Mouse (Mus musculus) T-cell, adult 2 months (primary cell): ENCODE measurements around the gene Gsap.
"Not testable (repeated sequence)": the region's sequence is repeated elsewhere in the genome, so short reads cannot be mapped to it uniquely, and the experiment has no call there.

Experiments used
- DNase-seq: peaks from one replicate; pipeline ENCODE4 v3.0.0; 2022; ENCODE audit warnings: low spot score

The Gsap gene

DNA sequence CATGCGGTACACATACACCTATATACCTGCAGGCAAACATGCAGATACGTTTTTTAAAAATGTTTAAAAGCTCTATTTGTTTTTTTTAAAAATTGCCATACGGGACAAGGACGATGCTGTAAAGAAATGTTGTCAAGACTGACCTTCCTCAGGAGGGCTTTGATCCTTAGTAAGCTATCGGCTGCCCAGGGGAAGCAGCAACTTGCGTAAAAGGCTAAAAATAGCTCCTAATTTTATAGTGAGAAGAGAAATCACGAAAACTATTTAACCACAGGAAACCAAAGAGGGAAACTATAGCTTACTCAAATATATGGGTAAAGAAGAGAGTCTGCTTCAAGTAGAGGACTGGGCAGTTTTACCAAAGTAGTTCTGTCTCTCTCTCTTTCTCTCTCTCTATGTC is 74.7 kb downstream of the Gsap start:
- no peak for DNase-seq

DNA sequence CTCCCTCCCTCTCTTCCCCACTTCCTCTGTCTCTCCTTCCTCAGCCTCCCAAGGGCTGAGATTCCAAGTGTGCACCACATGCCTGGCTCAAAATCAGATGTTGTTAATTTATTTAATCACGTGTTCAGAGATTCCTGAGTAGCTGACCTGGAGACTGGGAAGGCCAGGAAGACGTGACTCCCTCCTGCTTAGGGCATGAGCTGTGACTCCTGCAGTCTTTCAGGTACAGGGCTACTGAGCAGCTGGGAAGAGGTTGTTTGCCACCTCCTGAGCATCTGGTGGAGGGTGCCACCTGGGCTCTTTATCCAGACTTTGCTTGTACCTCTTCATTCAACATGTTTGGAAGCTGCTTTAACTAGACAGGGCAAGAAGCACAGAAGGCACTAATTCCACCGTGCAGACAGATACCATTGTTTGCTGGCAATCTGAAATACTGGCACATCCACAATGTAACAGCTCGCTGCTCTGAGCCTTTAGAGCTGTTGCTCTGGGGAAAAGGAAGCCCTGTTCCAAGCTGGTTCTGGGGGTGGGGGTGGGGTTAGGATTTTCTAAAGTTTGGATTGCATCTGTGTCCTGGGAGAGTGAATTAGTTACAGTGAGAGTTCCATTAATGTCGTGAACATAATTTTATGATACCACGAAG is 75.3 kb downstream of the Gsap start:
- no peak for DNase-seq

DNA sequence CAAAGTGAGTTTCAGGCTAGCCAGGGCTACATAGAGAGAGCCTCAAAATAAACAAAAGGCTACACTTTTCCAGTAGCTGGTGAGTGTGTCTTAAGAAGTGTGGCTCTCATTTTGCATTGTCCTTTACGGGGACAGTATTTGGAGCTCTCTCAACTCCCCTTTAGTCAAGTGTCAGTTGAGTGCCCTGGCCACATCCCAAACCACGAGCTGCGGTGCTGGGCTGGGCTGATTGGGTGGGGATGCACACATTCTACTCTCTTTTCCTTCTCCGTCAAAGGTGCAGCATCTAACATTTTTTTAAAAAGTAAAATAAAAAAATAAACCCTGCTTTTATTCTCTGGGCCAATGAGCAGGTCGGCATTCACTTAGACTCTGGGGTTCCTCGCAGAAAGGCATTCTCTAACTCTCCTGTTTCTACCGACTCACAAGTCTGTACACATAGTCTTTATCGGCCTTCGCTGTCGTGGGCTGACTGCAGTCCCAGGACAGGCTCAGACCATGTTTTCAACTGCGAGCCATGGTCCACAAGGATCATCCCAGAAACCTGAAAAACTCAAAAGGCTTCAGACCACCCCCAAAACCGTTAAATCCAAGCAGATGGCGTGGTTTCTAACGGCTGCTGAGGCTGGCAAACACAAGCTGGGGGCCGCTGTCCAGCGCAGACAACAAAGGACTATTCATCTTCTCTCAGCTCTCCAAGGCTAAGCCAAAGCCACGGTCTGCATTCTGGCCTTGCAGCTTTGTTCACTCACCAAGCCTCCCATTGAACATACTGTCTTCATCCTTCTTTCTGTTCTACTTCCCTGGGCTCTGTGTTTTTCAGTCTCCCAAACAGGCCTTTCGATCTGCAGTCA is 77.4 kb downstream of the Gsap start:
- DNase-seq: no peak

DNA sequence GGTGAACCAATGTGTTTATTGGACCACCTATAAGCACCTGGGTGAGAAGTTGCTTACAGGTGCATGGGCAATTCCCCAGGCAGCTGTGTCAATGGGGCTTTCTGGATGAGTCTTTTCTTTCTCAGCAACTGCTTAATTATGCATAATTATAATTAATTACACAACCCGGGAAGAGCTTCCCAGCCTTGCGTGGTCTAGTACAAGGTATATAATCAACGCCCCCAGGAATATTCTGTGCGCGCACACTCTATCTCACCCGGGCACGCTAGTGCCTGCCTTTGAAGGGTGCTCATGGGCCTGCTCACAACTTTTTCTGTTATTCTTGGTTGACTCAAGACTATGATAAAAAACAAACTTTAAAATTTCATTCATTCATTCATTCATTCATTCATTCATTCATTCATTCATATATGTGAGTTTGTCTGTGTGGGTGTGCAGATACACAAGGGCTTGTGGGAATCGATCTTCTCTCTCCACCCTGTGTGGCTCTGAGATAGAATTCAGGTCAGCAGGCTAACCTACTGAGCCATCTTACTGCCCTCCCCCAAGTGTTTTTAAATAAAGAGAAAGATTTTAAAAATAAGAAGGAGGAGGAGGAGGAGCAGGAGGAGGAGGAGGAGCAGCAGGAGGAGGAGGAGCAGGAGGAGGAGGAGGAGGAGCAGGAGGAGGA is 78.4 kb downstream of the Gsap start:
- DNase-seq: no peak

DNA sequence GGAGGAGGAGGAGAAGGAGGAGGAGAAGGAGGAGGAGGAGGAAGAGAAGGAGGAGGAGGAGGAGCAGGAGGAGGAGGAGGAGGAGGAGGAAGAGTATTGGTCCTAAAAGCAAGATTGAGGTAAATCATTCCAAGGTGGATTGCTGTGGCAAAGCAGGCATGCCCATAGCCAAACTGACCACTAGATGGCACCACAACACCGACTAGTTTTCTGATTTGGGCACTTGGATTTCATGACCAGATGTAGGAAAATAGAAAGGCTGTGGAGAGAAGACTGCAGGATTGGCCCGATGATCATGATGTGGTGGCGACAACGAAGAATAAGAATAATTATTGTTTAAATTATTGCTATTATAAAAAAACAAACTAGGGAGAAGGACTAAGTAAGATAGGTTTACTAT is 79.0 kb downstream of the Gsap start:
- peak; percentile 65 for DNase-seq

DNA sequence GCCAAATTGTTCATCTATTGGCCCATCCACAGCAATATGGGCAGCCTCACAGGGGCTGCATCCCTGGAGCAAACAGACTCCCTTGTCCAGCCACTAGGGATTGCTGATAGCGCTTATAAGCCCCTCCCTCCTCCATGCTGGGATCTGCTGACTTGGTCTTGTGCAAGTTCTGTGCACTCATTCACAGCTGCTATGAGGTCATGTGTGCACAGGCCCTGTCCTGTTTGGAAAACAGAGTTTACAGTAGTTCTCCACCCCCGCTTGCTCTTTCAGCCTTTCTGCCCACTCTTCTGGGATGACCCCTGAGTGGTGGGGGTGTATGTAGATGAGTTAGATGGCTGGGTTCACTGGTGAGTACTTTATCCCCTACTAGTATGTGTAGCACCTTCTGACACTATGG is 81.0 kb downstream of the Gsap start:
- no peak for DNase-seq

DNA sequence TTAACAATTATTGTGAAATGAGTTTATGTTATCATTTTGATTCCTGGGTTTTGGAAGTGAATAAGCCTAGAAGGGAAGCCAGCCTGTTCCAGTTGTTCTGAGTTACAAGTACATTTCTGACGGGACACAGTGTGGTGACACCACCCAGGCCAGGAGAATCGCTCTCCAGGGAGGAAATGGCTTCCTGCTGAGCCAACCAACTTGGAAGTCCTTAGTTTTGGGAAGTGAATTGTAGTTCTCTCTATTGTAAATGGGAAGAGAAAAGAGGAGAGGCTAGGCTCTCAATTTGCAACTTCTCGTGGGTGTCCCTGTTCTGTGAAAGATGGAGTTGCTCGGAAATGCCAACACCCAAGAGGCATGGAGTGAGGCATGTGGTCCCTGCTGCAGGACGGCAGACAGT is 83.4 kb downstream of the Gsap start:
- DNase-seq: no peak

DNA sequence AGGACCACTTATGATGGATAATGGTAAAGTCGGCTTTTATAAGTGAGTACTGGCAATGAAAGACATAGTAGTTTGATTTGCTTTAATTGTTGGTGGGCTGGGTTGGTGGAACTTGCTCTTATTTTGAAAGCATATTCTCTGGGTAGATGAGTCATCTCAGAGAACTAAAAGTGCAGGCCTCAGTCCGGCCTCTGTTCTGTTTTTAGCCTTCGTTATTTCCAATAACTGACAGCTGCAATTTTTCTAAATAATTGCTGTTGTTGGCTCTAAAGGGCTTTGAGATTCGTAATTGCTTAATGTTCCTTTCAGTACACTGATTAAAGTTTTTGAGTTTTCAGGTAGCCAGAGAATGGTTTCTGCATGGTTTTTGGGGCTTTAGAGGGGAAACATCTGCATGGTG is 84.7 kb downstream of the Gsap start:
- DNase-seq: no peak

DNA sequence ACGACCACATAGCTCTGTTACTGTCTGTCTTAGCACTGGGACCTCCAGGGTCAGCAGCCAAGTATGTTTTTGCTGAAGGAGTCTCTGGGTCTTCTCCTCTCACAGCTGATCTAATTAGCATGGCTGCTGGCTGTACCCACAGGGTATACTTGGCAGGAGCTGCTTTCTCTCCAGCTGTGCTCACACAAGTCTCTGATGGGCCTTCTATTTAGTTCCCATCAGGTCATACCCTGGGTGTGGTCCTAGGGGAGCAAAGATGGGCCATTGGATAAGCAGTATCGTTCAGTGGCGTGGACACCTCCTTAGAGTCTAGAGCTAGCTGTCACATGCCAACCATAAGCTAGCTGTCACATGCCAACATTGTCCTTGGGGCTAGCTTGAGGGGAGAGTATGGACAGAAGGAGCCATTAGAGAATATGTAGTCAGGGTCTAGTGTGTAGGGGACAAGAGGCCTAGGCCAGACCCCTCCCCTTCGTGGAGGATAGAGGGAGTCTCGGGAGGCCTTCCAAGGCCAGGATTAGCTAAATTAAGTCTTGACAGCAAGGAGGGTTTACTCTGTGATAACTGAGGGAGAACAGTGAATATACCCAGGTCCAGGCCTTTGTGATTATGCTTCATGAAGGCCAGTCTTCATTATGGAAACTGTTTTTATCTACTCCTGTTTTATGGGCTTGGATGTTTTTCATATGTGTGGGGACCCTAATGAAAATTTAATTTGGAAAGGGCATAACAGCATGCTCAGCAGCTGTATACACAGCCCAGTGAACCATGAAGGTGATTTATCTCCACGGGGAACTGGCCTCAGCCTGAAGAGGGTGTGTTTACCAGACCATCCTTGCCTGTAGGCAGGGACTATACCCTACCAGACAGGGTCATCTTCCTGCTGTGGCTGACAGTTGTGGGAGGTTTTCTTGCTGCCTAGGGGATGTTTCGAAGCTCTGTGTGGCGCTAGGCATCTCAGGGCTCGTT is 85.6 kb downstream of the Gsap start:
- DNase-seq: no peak

DNA sequence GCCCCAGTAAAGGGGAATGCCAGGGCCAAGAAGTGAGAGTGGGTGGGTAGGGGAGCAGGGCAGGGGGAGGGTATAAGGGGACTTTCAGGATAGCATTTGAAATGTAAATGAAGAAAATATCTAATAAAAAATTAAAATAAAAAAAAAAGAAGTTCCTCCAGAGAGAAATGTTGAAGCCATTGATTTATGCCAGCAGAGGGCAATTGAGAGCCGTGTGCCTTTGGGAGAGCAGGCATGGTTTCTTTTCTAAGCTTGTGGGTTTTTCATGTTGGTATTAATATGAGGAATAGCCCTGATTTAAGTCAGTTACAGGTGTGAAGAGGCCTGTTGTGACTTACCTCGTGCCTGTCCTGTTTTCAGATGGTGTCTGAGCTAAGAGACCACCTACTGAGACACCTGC is 91.6 kb downstream of the Gsap start:
- not testable (repeated sequence) for DNase-seq

DNA sequence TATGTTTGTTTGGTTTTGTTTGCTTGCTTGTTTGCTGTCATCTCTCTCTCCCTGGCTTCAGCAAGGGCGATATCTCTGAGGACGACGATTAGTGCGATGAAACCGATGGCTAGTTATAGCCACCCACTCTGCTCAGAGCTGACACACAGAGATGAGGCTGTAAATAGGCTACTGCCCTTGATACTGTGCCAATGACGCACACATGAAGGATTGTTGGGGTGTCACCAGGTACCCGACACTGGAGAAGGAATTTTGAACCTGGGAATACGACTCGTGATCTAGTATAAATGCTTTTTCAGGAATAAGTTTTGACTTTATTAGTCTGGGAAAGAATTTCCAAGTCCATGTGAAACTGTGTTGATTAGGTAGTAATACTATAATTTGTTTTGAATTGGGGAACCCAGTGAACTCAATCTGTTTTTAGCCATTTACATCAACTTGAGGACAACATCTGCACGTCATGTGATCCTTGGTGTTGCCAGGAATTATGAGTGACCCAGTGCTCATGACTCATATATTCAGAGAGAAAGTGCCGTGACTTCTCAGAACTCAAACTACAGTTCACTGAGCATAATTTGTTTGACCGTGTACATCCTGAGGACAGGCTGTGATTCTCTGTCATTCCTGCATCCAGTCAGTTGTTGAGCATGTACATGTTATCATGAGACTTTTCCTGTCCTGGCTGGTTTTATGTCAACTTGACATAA is 97.5 kb downstream of the Gsap start:
- no peak for DNase-seq

DNA sequence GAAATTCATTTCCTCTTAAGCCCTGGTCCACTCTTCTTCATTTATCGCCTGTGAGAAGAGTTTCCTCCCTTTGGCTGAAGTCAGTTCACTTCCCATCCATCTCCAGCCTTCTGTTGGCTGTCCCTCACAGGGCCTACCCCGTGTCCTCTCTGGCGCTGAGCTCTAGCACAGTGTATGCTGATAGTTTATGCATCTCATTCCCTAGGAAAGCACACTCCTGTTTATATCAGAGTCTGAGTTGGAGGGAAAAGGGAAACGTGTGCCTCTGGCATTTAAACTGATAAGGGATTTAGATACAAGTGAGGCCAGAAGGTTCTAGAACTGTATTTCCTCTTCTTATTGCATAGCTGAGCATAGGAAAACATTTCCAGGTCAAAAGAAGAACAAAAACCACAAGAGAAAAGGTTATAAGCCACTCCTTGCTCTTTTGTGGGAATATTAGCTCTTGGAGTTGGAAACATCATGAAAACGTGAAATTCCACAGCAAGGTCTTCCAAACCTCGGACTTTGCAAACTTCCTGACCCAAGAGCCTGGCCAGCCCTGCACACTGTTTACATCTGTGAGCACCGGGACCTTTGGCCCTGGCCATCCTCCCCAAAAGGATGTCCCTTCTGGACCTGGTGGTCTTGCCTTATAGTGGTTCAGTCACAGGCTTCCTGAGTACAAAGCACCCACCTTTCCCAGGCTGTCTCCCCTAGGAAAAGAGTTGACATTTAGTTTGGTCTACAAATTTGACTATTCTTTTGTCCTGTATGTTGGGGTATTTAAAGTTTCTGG is 102.8 kb downstream of the Gsap start:
- no peak for DNase-seq

DNA sequence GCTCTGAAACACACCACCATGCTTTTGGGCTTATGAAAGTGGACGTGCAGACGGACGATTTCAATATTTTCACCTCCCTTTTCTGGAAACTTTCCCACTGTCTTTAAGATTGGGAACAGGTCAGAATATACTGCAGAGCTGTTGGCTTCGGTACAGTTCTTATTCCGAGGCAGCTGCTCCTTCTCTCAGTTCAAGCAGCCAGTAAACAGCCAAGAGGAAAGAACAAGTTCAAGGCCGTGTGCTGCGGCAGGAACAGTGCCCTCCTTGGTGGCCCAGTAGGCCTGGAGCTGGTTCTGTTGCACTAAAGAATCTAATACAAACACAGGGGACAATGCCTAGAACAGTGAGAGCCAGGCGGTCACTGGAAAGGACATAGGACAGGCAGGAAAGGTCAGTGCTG is 104.5 kb downstream of the Gsap start:
- no peak for DNase-seq

DNA sequence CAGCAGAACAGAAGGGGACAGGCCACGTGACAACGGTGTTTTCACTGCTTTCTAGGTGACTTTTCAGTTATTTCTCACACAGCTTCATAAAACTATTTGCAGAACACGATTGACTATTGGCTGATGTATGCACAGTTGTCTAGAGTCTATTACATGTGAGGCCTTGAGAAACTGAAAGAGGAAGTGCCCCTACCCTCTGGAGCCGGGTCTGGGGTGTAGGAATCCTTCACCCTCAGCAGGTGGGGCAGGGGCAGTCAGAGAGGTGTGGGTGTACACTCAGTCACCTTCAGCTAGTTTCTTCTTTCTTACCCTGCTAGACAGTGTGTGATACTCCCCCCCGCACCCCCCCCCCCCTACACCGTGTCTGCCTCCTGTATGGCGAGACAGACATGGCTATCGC is 109.6 kb downstream of the Gsap start:
- no peak for DNase-seq

DNA sequence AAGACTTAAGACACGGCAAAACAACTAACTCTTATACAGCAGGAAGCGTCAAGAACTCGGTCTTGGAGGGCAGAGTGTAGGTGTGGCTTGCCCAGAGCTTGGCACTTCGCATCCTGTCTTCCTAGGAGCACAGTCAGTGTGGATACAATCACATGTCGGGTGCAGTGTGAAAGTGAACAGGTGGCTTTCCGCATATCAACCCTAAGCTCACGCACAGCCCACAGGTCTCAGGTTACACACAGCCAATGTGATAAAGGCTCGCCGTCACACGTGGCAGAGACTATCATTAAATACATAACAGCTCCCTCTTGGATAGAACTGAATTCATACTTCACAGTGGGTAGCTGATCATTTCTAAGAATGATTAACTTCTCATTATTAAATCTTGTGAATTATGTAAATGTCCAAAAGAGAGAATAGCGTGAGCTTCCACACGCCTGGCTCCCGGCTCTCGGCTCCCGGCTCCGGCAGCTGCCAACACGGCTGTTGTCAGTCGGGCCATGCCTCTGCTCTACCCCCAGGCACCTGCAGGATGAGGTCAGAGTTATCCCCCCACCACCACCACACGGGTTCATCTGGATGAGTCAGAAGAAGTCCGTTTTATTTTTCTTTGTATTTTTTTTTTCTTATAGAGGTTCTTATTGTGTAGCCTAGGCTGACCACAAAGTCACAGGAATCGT is 113.2 kb downstream of the Gsap start:
- no peak for DNase-seq

DNA sequence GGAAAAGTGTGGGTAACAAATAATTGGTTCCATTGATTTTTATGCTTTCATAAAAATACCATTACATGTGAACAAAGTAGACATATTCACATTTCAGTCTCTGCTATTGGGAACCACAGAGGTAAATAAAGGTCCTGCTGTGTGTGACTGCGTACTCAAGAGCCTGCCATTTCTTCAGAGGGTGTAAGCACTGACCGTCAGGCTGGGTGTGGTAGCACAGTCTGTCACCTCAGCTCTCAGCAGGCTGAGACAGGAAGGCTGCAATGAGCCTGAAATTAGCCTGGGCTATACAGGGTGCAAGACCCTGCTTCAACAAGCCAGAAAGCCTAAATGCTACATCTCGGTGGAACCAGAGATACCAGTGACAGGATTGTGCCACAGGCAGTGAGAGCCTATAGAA is 114.0 kb downstream of the Gsap start:
- DNase-seq: no peak

DNA sequence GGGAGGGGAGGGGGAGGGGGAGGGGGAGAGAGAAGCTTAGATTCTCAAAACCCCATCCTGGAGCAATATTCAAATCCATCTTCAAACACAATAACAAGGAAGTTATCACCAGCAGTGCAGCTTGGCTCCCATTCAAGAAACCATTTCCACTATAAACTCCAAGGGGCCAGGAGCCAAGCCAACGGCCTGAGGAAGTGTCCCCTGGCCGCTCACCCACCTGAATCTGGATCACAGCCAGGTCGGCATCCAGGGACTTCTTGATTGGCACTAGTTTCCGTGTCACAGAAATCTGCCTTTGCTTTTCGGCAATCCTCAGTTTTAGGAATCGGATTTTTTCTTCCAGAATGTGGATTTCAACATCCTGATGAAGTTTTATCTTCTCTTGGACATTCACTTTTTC is 115.0 kb downstream of the Gsap start:
- DNase-seq: no peak

DNA sequence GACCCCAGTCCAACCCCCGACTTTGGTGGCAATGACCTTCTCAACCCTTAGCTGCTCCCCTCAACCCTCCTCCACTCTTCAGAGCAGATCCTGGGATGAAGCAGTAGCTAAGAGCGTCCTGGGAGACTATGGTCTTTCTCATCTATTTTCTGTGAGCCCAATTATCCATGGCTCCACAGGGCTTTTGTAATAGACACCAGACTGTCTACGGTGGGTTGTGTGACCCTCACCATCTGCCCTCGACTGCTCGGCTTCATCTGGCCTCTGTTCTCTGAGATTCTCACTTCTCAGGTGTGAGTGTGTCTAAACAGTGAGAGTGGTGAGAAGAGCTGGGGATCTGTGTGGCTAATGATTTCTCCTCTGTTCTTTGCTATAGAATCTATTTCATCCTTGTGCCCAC is 121.1 kb downstream of the Gsap start:
- DNase-seq: no peak

DNA sequence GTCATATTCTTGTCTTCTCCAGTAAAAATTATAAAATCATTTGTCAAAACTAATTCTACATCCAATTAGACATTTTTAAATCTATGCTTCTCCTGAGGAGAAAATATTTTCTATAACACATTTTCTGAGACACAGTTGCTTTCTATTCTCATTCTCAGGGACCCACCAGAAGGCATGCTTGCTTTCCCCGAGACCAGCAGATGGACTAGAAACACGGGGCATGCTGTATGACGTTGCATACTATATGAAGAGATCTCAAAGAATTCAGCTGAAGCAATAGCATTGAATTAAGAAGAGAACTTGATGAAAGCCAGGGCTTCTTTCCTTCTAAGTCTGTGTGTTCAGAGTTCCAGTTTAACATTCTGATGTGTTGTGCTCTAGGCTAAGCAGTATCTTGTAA is 128.6 kb downstream of the Gsap start:
- no peak for DNase-seq

DNA sequence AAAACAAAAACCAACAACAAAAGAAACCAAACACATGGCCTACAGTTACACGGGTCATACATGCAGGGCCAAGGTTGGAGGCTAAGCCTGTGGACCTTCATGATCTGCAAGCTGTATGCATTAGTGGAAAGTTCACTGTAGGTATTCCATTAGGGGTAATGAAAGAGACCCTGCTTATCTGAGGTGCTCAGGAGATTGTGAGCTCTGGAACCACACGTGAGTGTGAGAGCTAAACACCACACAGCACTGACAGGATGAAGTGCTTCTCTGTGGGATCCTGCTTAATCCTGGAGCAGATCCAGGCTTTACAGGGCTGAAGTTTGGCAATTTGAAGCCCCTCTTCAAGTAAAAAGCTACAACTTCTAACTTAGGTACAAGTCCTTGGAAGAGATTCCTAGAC is 134.1 kb downstream of the Gsap start:
- no peak for DNase-seq
